Comparison of ENCODE assay signal across 9 mouse cellular contexts in the genomic region with DNA sequence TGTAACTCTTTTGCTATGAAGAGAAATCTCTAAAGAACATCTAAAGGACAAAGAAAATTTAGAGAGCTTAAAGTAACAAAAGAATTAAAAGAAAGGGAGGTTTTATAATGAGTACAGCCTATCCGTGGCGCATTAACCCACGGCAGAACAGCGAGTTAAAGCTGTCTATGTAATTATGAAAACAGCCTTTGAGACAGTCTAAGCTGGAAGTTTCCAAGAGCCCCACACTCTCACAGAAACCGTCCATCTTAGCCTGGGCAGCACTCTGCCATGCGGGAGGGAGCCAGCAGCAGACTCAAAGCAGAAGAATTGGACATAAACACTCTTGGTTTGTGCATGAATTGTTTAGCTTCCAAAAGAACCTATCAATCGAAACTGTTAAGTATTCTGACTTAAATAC.
A peak's percentile ranks its signal among the peaks of the same experiment; 100 is the strongest.
DNase-seq lines count a peak whose midpoint lies in the region; ATAC-seq and TF ChIP-seq lines count a peak whose summit lies in the region.
"Had no signal": no experiment of that assay in that cellular context is flagged by ENCODE, and none has a peak within 500 bp of the region (broad histone marks: within the 10 kb centered on the region; RNA-seq: fewer than 3 reads in every experiment).

No protein-coding gene starts in this region.

- H3K4me1 ChIP-seq in hindbrain, embryonic 16.5 days (ENCODE audit: control insufficient read depth, insufficient read depth, low read depth, low read length) = peaks cover 8% of the 10 kb centered on the region
- peaks cover 15% of the 10 kb centered on the region for H3K4me1 ChIP-seq in hindbrain, embryonic 12.5 days
- peaks cover 6% of the 10 kb centered on the region for H3K4me1 ChIP-seq in lung, adult 2 months (ENCODE audit: control insufficient read depth, insufficient read depth, low read length)
- peaks cover 26% of the 10 kb centered on the region for H3K4me1 ChIP-seq in forebrain, embryonic 15.5 days
- H3K4me1 ChIP-seq in stomach, embryonic 15.5 days = peaks cover 23% of the 10 kb centered on the region; the same call in 1 of the 2 replicates

- H3K9me3 ChIP-seq in hindbrain, embryonic 16.5 days (ENCODE audit: control insufficient read depth, low read length) = no peaks in the 10 kb centered on the region
- H3K9me3 ChIP-seq in hindbrain, embryonic 12.5 days (replicated peaks) = no peaks in the 10 kb centered on the region
- H3K9me3 ChIP-seq in forebrain, embryonic 15.5 days = no peaks in the 10 kb centered on the region
- H3K9me3 ChIP-seq in stomach, embryonic 15.5 days = no peaks in the 10 kb centered on the region
- H3K9me3 ChIP-seq: neural tube, embryonic 12.5 days had no signal

- no peak overlapping the region for H3K9ac ChIP-seq in hindbrain, embryonic 16.5 days (ENCODE audit: low read depth, low read length)
- no peak overlapping the region for H3K9ac ChIP-seq in hindbrain, embryonic 12.5 days
- no peak overlapping the region for H3K9ac ChIP-seq in forebrain, embryonic 15.5 days (replicated peaks)
- H3K9ac ChIP-seq in stomach, embryonic 15.5 days = no peak overlapping the region
- H3K9ac ChIP-seq: neural tube, embryonic 12.5 days had no signal

- TF ChIP-seq POLR2A in lung, adult 2 months (IDR thresholded peaks at IDR 0.05; ENCODE audit: borderline replicate concordance, extremely low read depth, low read depth, low read length) = no peak

- TF ChIP-seq CTCF in lung, adult 2 months (IDR thresholded peaks at IDR 0.05; ENCODE audit: insufficient read depth, low read length) = no peak

- no peaks in the 10 kb centered on the region for H3K36me3 ChIP-seq in hindbrain, embryonic 16.5 days (ENCODE audit: control insufficient read depth, insufficient read depth, low read length)
- no peaks in the 10 kb centered on the region for H3K36me3 ChIP-seq in hindbrain, embryonic 12.5 days
- H3K36me3 ChIP-seq in forebrain, embryonic 15.5 days = no peaks in the 10 kb centered on the region
- H3K36me3 ChIP-seq in stomach, embryonic 15.5 days = no peaks in the 10 kb centered on the region
- H3K36me3 ChIP-seq: neural tube, embryonic 12.5 days had no signal

- H3K4me3 ChIP-seq in hindbrain, embryonic 16.5 days (ENCODE audit: low read length) = no peak overlapping the region
- H3K4me3 ChIP-seq in hindbrain, embryonic 12.5 days = no peak overlapping the region
- no peak overlapping the region for H3K4me3 ChIP-seq in lung, adult 2 months (replicated peaks; ENCODE audit: extremely low read depth, low read depth, low read length)
- H3K4me3 ChIP-seq in forebrain, embryonic 15.5 days = no peak overlapping the region
- H3K4me3 ChIP-seq in stomach, embryonic 15.5 days (replicated peaks) = no peak overlapping the region
- H3K4me3 ChIP-seq: neural tube, embryonic 12.5 days had no signal

- H3K27me3 ChIP-seq in hindbrain, embryonic 16.5 days (replicated peaks; ENCODE audit: control insufficient read depth, insufficient read depth, low read length) = no peaks in the 10 kb centered on the region
- H3K27me3 ChIP-seq in hindbrain, embryonic 12.5 days = no peaks in the 10 kb centered on the region
- no peaks in the 10 kb centered on the region for H3K27me3 ChIP-seq in forebrain, embryonic 15.5 days
- H3K27me3 ChIP-seq in stomach, embryonic 15.5 days (replicated peaks) = no peaks in the 10 kb centered on the region
- H3K27me3 ChIP-seq: neural tube, embryonic 12.5 days had no signal

- WGBS in hindbrain, embryonic 16.5 days = 37% methylated on average over 7 of the region's 7 CpGs
- WGBS in hindbrain, embryonic 12.5 days = 62% methylated on average over 7 of the region's 7 CpGs
- 68% methylated on average over 7 of the region's 7 CpGs for WGBS in lung, adult 2 months
- WGBS in forebrain, embryonic 15.5 days = 8% methylated on average over 7 of the region's 7 CpGs
- WGBS in stomach, embryonic 15.5 days = 41% methylated on average over 7 of the region's 7 CpGs

- ATAC-seq in hindbrain, embryonic 16.5 days = no peak
- no peak for ATAC-seq in hindbrain, embryonic 12.5 days (ENCODE audit: low FRiP score)
- no peak for ATAC-seq in forebrain, embryonic 15.5 days (replicated peaks)
- no peak for ATAC-seq in stomach, embryonic 15.5 days (ENCODE audit: insufficient read depth, low FRiP score, low read depth)

- H3K27ac ChIP-seq in hindbrain, embryonic 16.5 days (ENCODE audit: low read depth, low read length) = peak overlapping the region; percentile 41; the same call in 1 of the 2 replicates
- no peak overlapping the region for H3K27ac ChIP-seq in hindbrain, embryonic 12.5 days
- H3K27ac ChIP-seq in forebrain, embryonic 15.5 days (replicated peaks) = peak overlapping the region; percentile 37; the same call in 1 of the 2 replicates
- H3K27ac ChIP-seq in stomach, embryonic 15.5 days = peak overlapping the region; percentile 17; the same call in 1 of the 2 replicates
- H3K27ac ChIP-seq: neural tube, embryonic 12.5 days had no signal

- DNase-seq in lung, postnatal 10 days = peak; percentile 36
- DNase-seq in lung, adult 2 months = no peak
- DNase-seq in cerebellum, postnatal 25 days = no peak
- DNase-seq: cerebellum, adult 11-12 months had no signal

- no peak overlapping the region for H3K4me2 ChIP-seq in hindbrain, embryonic 16.5 days (ENCODE audit: low read length)
- H3K4me2 ChIP-seq in hindbrain, embryonic 12.5 days (replicated peaks) = no peak overlapping the region
- no peak overlapping the region for H3K4me2 ChIP-seq in forebrain, embryonic 15.5 days (replicated peaks)
- no peak overlapping the region for H3K4me2 ChIP-seq in stomach, embryonic 15.5 days
- H3K4me2 ChIP-seq: neural tube, embryonic 12.5 days had no signal
